Mouse (Mus musculus) neural tube, embryonic 14.5 days (tissue): ENCODE measurements around the gene Psg25. TPM values are rescaled to one million over a fixed set of nuclear protein-coding genes. Genes with fewer than 3 reads are reported as not detected.

ENCODE experiments used
- polyA plus RNA-seq: library from polyadenylated mRNA; unstranded; fragments of >200 nt; fragmentation: Nextera tagmentation; extraction: Ambion mirVana; gene quantifications from 2 replicates; pipeline ENCODE4 v1.2.1, GENCODE M21; 2014

Psg25 gene
- polyA plus RNA-seq, 1 experiment from 2014 or later: not detected

Other genes starting within 250 kb of the Psg25 start
- not detected in 2 replicates for gene Psg18, start 177.3 kb downstream of the Psg25 start, polyA plus RNA-seq
- not detected in 2 replicates for gene Psg28, start 100.2 kb downstream of the Psg25 start, polyA plus RNA-seq
- not detected in 2 replicates for gene Psg26, start 48.1 kb downstream of the Psg25 start, polyA plus RNA-seq
- not detected in 2 replicates for gene Psg27, start 35.0 kb upstream of the Psg25 start, polyA plus RNA-seq
- not detected in 2 replicates for gene Psg23, start 84.2 kb upstream of the Psg25 start, polyA plus RNA-seq
- gene Psg21, start 124.5 kb upstream of the Psg25 start, polyA plus RNA-seq: not detected in 2 replicates
- not detected in 2 replicates for gene Psg20, start 153.9 kb upstream of the Psg25 start, polyA plus RNA-seq
- gene Psg22, start 185.8 kb upstream of the Psg25 start, polyA plus RNA-seq: not detected in 2 replicates